Mouse (Mus musculus) erythroblast, embryonic 14.5 days (primary cell): ENCODE measurements at regions not wholly inside any gene's neighbourhood (a gene's known extent, or its start where the extent isn't known, plus 50 kb on each side); places are given as distances from the start of the nearest gene placed in this dataset.

ENCODE experiments used
- GATA1 ChIP-seq: IDR thresholded peaks from 2 replicates; pipeline ENCODE4 v1.6.1; 2012; ENCODE audit warnings: low read length, inconsistent platforms, mixed read lengths
- TAL1 ChIP-seq: IDR thresholded peaks from 3 replicates; pipeline ENCODE4 v1.6.1; 2012; ENCODE audit warnings: low read length, inconsistent platforms, mixed read lengths

- TF ChIP-seq GATA1 (no peak), TAL1 (no peak)
Measured at GRCm38 (mm10) chr15:63687852-63688251, 157.1 kb downstream of the Gsdmc2 start.
